Mouse (Mus musculus): ENCODE measurements around the gene Tada3.

DNA sequence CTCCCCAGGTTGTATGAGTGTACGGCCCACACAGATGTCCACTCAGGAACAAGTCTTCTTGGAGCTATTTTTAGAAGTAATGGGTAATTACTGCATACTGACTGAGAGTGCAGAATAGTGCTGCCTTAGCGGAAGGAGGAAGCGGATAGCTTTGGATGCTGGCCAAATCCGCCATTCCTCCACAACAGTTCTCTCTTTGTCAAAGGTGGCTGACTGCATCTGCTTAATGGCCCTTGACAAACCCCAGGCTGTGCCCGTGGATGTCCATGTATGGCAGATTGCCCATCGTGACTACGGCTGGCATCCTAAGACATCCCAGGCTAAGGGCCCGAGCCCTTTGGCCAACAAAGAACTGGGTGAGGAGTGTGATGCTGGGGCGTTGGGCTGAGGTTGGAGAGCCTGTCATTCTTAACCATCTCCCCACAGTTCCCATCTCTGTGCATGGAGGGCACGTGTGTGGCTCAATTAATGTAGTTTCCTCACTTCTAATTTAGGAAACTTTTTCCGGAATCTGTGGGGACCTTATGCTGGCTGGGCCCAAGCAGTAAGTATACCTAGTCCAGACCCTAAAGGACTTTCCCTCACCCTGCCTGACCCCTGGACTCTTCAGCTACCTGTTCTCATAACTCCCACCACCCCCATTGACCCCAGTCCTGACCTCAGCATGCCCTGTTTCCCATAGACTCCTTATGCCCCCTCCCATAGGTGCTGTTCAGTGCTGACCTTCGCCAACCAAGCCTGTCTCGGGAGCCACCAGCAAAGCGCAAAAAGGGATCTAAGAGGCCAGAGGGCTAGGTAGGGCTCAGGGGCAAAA, 44.3 kb downstream of the Tada3 start:
- TF ChIP-seq POLR2A (IDR thresholded peaks at IDR 0.05; ENCODE audit: insufficient read depth, low read depth, low read length) (no peak), CTCF (IDR thresholded peaks at IDR 0.05; ENCODE audit: insufficient read depth, low read depth, low read length) (no peak)

Data from olfactory bulb, adult 2 months (tissue).